Mouse (Mus musculus): ENCODE results near the gene Cpd. TPM values are rescaled to one million over a fixed set of nuclear protein-coding genes. Genes with fewer than 3 reads are reported as not detected.

The Cpd gene
- polyA plus RNA-seq, 1 experiment from 2014 or later: 6.1 TPM

DNA sequence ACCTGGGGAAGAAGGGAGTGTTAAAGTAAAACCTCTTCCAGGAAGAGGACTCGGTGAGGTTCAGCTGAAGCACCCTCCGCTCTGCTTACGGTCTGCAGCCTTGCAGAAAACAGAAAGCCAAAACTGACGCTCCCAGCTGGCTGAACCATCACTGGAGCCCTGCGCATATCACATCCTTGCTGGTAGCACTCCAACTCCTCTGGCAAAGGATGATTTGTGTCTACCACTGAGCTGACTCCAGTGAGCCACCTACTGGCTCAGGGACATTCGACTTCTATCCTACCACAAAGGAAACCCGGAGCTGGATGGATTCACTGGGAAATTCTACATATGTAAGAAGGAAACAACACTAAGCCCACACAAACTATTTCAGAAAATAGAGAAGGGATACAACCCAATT lies 102.3 kb downstream of the Cpd start:
- peaks cover 8% of the 10 kb centered on the region; the same call in 1 of the 2 replicates for H3K36me3 ChIP-seq (ENCODE audit: control insufficient read depth, insufficient read depth, low read length)
- WGBS: 70% methylated on average over 7 of the region's 7 CpGs

DNA sequence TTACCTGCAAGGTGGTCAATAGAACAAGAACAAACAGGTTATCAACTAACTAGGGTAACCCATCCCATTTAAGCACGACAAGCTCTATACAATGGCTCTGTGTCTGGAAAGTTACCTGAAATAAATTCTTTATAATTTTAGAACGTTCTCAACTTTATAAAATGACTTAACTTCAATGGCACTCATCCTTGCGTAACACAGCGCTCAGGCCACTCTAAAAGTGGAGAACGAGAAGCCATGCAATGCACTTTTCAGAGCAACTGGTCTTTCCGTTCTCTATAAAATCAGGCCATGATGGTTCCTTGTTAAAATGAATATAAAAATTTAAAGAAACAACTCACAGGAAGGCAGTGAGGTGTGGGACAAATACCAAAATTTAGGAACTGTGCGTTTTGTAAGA lies 104.3 kb downstream of the Cpd start:
- no peak overlapping the region for H3K9ac ChIP-seq (ENCODE audit: low read depth, low read length)
- no peak overlapping the region for H3K4me3 ChIP-seq (ENCODE audit: low read depth, low read length)
- no peak overlapping the region for H3K4me2 ChIP-seq (ENCODE audit: low read length)
- 94% methylated on average over 7 of the region's 7 CpGs for WGBS
- no peaks in the 10 kb centered on the region for H3K27me3 ChIP-seq (ENCODE audit: control insufficient read depth, insufficient read depth, low read depth, low read length)
- H3K27ac ChIP-seq (ENCODE audit: low read length): no peak overlapping the region
- H3K9me3 ChIP-seq (replicated peaks; ENCODE audit: control insufficient read depth, low read length, poor library complexity, severe bottlenecking): no peaks in the 10 kb centered on the region
- no peaks in the 10 kb centered on the region for H3K4me1 ChIP-seq (ENCODE audit: control insufficient read depth, insufficient read depth, low read length)
- H3K36me3 ChIP-seq (ENCODE audit: control insufficient read depth, insufficient read depth, low read length): no peaks in the 10 kb centered on the region; the same call in 1 of the 2 replicates
- ATAC-seq: no peak

More for the DNA sequence above, 102.3 kb downstream of the Cpd start:
- ATAC-seq: no peak
- Histone ChIP-seq H3K4me2 (ENCODE audit: low read length) (no peak overlapping the region), H3K4me3 (ENCODE audit: low read depth, low read length) (no peak overlapping the region), H3K27me3 (ENCODE audit: control insufficient read depth, insufficient read depth, low read depth, low read length) (no peaks in the 10 kb centered on the region), H3K9ac (ENCODE audit: low read depth, low read length) (no peak overlapping the region), H3K27ac (ENCODE audit: low read length) (no peak overlapping the region), H3K4me1 (ENCODE audit: control insufficient read depth, insufficient read depth, low read length) (no peaks in the 10 kb centered on the region), H3K9me3 (replicated peaks; ENCODE audit: control insufficient read depth, low read length, poor library complexity, severe bottlenecking) (no peaks in the 10 kb centered on the region)

DNA sequence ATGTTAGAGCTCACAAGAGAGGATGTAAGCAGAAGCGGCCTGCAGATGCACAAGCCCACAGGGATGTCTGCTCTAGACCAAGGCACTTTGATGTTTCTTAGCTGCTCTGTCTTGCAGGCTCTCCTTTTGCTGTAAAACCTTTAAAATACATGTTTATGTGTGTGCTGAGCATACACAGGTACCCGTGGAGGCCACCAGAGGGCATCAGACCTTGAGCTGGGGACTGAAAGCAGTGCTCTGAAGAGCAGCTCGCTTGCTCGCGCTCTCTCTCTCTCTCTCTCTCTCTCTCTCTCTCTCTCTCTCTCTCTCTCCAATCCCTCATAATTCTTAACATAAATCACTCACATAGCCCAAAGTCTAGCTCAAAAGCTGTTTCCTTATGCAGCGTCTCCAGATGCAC lies 107.7 kb downstream of the Cpd start:
- H3K27me3 ChIP-seq (ENCODE audit: control insufficient read depth, insufficient read depth, low read depth, low read length): no peaks in the 10 kb centered on the region
- ATAC-seq: no peak
- peaks cover 8% of the 10 kb centered on the region; the same call in 1 of the 2 replicates for H3K36me3 ChIP-seq (ENCODE audit: control insufficient read depth, insufficient read depth, low read length)
- H3K9me3 ChIP-seq (replicated peaks; ENCODE audit: control insufficient read depth, low read length, poor library complexity, severe bottlenecking): no peaks in the 10 kb centered on the region
- WGBS: 67% methylated on average over 6 of the region's 6 CpGs
- H3K4me1 ChIP-seq (ENCODE audit: control insufficient read depth, insufficient read depth, low read length): no peaks in the 10 kb centered on the region
- no peak overlapping the region for H3K4me2 ChIP-seq (ENCODE audit: low read length)
- no peak overlapping the region for H3K9ac ChIP-seq (ENCODE audit: low read depth, low read length)
- no peak overlapping the region for H3K4me3 ChIP-seq (ENCODE audit: low read depth, low read length)
- H3K27ac ChIP-seq (ENCODE audit: low read length): no peak overlapping the region

DNA sequence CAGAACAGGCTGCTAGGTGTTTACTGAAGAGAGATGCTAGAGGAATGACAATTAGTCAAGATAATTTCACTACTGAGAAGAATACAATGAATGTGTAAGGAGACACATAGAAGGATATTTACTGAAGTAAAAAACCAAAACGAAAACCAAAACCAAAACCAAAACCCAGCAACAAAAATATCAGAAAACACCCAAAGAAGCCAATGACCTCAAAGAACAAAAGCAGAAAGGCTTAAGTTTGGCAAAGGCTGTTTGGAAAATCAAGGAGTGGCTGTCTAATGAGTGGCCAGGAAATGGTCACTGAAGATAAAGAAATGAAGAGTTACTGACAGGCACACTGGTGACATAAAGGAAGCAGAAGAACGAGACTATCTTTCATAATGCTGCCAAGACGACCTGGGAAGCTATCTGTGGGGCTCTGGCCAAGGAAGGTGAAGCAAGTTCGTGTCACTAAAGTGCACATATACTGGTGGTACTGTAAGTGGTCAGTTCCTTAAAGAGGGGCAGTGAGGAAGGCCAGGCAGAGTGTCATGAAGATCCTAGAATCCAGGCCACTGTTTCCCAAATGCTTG lies 111.0 kb downstream of the Cpd start:
- WGBS: 83% methylated on average over 4 of the region's 4 CpGs
- peaks cover 23% of the 10 kb centered on the region for H3K36me3 ChIP-seq (ENCODE audit: control insufficient read depth, insufficient read depth, low read length)
- no peak for ATAC-seq
- H3K27me3 ChIP-seq (ENCODE audit: control insufficient read depth, insufficient read depth, low read depth, low read length): no peaks in the 10 kb centered on the region
- H3K9ac ChIP-seq (ENCODE audit: low read depth, low read length): no peak overlapping the region
- H3K4me1 ChIP-seq (ENCODE audit: control insufficient read depth, insufficient read depth, low read length): no peaks in the 10 kb centered on the region
- no peak overlapping the region for H3K4me3 ChIP-seq (ENCODE audit: low read depth, low read length)
- H3K9me3 ChIP-seq (replicated peaks; ENCODE audit: control insufficient read depth, low read length, poor library complexity, severe bottlenecking): no peaks in the 10 kb centered on the region
- H3K27ac ChIP-seq (ENCODE audit: low read length): no peak overlapping the region
- no peak overlapping the region for H3K4me2 ChIP-seq (ENCODE audit: low read length)

DNA sequence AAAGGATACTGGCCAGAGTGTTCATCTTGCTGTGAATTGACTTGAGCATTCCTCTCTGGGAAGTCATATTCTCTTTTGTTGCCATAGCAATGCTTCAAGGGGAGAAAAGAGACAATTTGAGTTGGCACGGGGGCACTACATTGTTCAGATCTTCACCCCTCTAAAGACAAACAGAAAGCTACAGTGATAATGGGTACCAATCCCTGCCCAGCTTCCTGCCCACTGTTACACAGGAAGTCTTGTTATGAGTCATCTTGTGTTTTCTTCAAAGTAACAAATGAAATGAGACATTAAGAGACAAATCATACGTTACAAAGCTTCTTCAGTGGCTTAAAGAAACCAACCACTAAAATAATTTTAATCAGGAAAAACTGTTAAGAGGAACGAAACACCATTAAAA lies 112.3 kb downstream of the Cpd start:
- Histone ChIP-seq H3K9me3 (replicated peaks; ENCODE audit: control insufficient read depth, low read length, poor library complexity, severe bottlenecking) (no peaks in the 10 kb centered on the region), H3K9ac (ENCODE audit: low read depth, low read length) (no peak overlapping the region), H3K27me3 (ENCODE audit: control insufficient read depth, insufficient read depth, low read depth, low read length) (no peaks in the 10 kb centered on the region), H3K27ac (ENCODE audit: low read length) (no peak overlapping the region), H3K4me3 (ENCODE audit: low read depth, low read length) (no peak overlapping the region), H3K4me1 (ENCODE audit: control insufficient read depth, insufficient read depth, low read length) (no peaks in the 10 kb centered on the region), H3K4me2 (ENCODE audit: low read length) (no peak overlapping the region), H3K36me3 (ENCODE audit: control insufficient read depth, insufficient read depth, low read length) (peaks cover 28% of the 10 kb centered on the region)
- ATAC-seq: no peak
- WGBS: 54% methylated on average over 3 of the region's 3 CpGs

DNA sequence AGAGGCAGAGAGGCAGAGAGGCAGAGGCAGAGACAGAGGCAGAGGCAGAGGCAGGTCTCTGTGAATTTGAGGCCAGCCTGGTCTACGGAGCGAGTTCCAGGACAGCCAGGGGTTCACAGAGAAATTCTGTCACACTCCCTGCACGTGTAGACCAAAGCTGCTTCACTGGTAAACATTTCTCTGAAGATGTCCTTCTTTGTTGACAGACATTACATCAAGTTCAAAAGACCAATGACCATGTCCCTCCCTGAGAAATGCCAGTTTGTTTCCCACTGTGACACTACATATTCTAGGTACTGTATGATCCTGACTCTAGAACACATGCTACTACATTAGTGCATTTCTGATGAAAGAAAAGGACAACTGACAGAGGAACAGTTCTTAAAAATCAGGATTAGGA lies 116.2 kb downstream of the Cpd start:
- Histone ChIP-seq H3K4me1 (ENCODE audit: control insufficient read depth, insufficient read depth, low read length) (no peaks in the 10 kb centered on the region), H3K9ac (ENCODE audit: low read depth, low read length) (no peak overlapping the region), H3K9me3 (replicated peaks; ENCODE audit: control insufficient read depth, low read length, poor library complexity, severe bottlenecking) (no peaks in the 10 kb centered on the region), H3K27ac (ENCODE audit: low read length) (no peak overlapping the region), H3K36me3 (ENCODE audit: control insufficient read depth, insufficient read depth, low read length) (peaks cover 39% of the 10 kb centered on the region), H3K4me2 (ENCODE audit: low read length) (no peak overlapping the region), H3K27me3 (ENCODE audit: control insufficient read depth, insufficient read depth, low read depth, low read length) (no peaks in the 10 kb centered on the region), H3K4me3 (ENCODE audit: low read depth, low read length) (no peak overlapping the region)
- ATAC-seq: no peak
- 83% methylated on average over 3 of the region's 3 CpGs for WGBS

Other genes starting within 250 kb of the Cpd start
- gene Abr, start 224.7 kb downstream of the Cpd start, polyA plus RNA-seq (2015; fragmentation: Nextera tagmentation; extraction: Ambion mirVana): 110 and 116 TPM in 2 replicates
- gene Bhlha9, start 174.5 kb downstream of the Cpd start, polyA plus RNA-seq (2015; fragmentation: Nextera tagmentation; extraction: Ambion mirVana): 1.3 and 1.9 TPM in 2 replicates
- 0.21 and 0.24 TPM in 2 replicates for gene Trarg1, start 167.2 kb downstream of the Cpd start, polyA plus RNA-seq (2015; fragmentation: Nextera tagmentation; extraction: Ambion mirVana)
- gene Gosr1, start 83.4 kb downstream of the Cpd start, polyA plus RNA-seq (2015; fragmentation: Nextera tagmentation; extraction: Ambion mirVana): 26.4 and 28.3 TPM in 2 replicates
- gene Tmigd1, start 55.1 kb upstream of the Cpd start, polyA plus RNA-seq (2015; fragmentation: Nextera tagmentation; extraction: Ambion mirVana): not detected in 2 replicates
- 139 and 151 TPM in 2 replicates for gene Blmh, start 77.8 kb upstream of the Cpd start, polyA plus RNA-seq (2015; fragmentation: Nextera tagmentation; extraction: Ambion mirVana)
- 7.8 and 10.9 TPM in 2 replicates for gene Slc6a4, start 151.6 kb upstream of the Cpd start, polyA plus RNA-seq (2015; fragmentation: Nextera tagmentation; extraction: Ambion mirVana)
- 48.8 and 50.2 TPM in 2 replicates for gene Nsrp1, start 231.4 kb upstream of the Cpd start, polyA plus RNA-seq (2015; fragmentation: Nextera tagmentation; extraction: Ambion mirVana)

Data from midbrain, embryonic 16.5 days (tissue).